ENCODE assay signal across 8 mouse cellular contexts in the genomic region with DNA sequence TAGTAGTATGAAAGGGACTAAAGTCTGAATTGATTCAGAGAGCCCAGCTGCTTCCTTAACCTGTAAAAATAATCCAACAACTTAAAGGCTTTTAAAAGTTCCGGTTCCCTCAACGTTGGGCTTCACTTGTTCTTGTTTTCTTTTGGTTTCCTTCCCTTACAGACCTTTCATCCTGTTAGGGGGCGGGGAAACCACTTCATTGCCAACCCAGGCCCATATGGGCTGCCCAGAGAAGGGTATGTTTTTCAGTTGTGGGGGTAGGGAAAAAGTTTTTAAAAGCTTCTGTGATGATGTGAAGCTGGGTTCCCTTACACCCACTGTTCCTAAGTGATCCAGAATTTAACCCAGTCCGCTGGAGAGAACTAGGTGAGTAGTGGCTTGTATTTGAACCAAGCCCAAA. TPM values are rescaled to one million over a fixed set of nuclear protein-coding genes. Genes with fewer than 3 reads are reported as not detected.
DNase-seq lines count a peak whose midpoint lies in the region; ATAC-seq lines count a peak whose summit lies in the region.

No protein-coding gene starts in this region.

- peaks cover 13% of the 10 kb centered on the region for H3K36me3 ChIP-seq in erythroblast, embryonic 14.5 days (ENCODE audit: control insufficient read depth)
- peaks cover 4% of the 10 kb centered on the region; the same call in 1 of the 2 replicates for H3K36me3 ChIP-seq in heart, embryonic 14.5 days (ENCODE audit: control insufficient read depth, insufficient read depth, low read length)
- H3K36me3 ChIP-seq in liver, embryonic 15.5 days (replicated peaks): 0 out of 2 replicates have a peak, but pooled peaks cover 4% of the 10 kb centered on the region
- no peaks in the 10 kb centered on the region; the same call in 1 of the 2 replicates for H3K36me3 ChIP-seq in splenic B cell, adult 2 months (ENCODE audit: control insufficient read depth, insufficient read depth, low read length, poor library complexity, severe bottlenecking)

- ATAC-seq in erythroblast, adult 5-6 weeks (replicated peaks; ENCODE audit: low FRiP score, poor library complexity, severe bottlenecking): no peak
- ATAC-seq in heart, embryonic 14.5 days (ENCODE audit: insufficient number of reproducible peaks, insufficient read depth, low FRiP score, low read depth): no peak
- ATAC-seq in liver, embryonic 15.5 days (ENCODE audit: insufficient read depth): no peak

- H3K27me3 ChIP-seq in erythroblast, embryonic 14.5 days (ENCODE audit: control insufficient read depth): no peaks in the 10 kb centered on the region
- no peaks in the 10 kb centered on the region for H3K27me3 ChIP-seq in heart, embryonic 14.5 days (ENCODE audit: control insufficient read depth, insufficient read depth, low read length)
- 0 out of 2 replicates have a peak, but pooled peaks cover 3% of the 10 kb centered on the region for H3K27me3 ChIP-seq in liver, embryonic 15.5 days
- no peaks in the 10 kb centered on the region; the same call in 1 of the 2 replicates for H3K27me3 ChIP-seq in splenic B cell, adult 2 months (ENCODE audit: control insufficient read depth, insufficient read depth, low read length, poor library complexity, severe bottlenecking)

- H3K4me2 ChIP-seq in heart, embryonic 14.5 days (ENCODE audit: low read length): peak overlapping the region; percentile 90
- H3K4me2 ChIP-seq in liver, embryonic 15.5 days: peak overlapping the region; percentile 100

- H3K9ac ChIP-seq in heart, embryonic 14.5 days (ENCODE audit: low read length): peak overlapping the region; percentile 98
- H3K9ac ChIP-seq in liver, embryonic 15.5 days: peak overlapping the region; percentile 89; the same call in 1 of the 2 replicates

- peak; percentile 48 for DNase-seq in NIH3T3 (ENCODE audit: low read depth)
- DNase-seq in splenic B cell, adult 2 months (ENCODE audit: low read depth, low spot score): peak; percentile 64
- DNase-seq in urinary bladder, adult 18-20 months (ENCODE audit: low spot score in 2 of 2): no peak
- no peak for DNase-seq in layer of hippocampus, postnatal 25 days (ENCODE audit: extremely low spot score in 1 of 2, low spot score in 1 of 2)

- WGBS in heart, embryonic 14.5 days: 18% methylated on average over 4 of the region's 4 CpGs
- WGBS in liver, embryonic 15.5 days (ENCODE audit: insufficient replicate concordance): 6% methylated on average over 4 of the region's 4 CpGs

- peaks cover 54% of the 10 kb centered on the region for H3K4me1 ChIP-seq in erythroblast, embryonic 14.5 days (ENCODE audit: control insufficient read depth)
- H3K4me1 ChIP-seq in heart, embryonic 14.5 days (ENCODE audit: control insufficient read depth in 2 of 2, insufficient read depth in 2 of 2, low read length in 2 of 2): peaks cover 17 to 38% of the 10 kb centered on the region in 2 experiments
- H3K4me1 ChIP-seq in liver, embryonic 15.5 days (replicated peaks): peaks cover 66% of the 10 kb centered on the region

- H3K4me3 ChIP-seq in erythroblast, embryonic 14.5 days (replicated peaks): peak overlapping the region; percentile 88
- peak overlapping the region; percentile 64 to 97 for H3K4me3 ChIP-seq in heart, embryonic 14.5 days (ENCODE audit: control insufficient read depth in 1 of 2, insufficient read depth in 1 of 2, low read depth in 1 of 2, low read length in 2 of 2)
- H3K4me3 ChIP-seq in liver, embryonic 15.5 days (replicated peaks): peak overlapping the region; percentile 82

- H3K9me3 ChIP-seq in erythroblast, embryonic 14.5 days (ENCODE audit: control insufficient read depth, low read length): no peaks in the 10 kb centered on the region
- no peaks in the 10 kb centered on the region for H3K9me3 ChIP-seq in heart, embryonic 14.5 days (ENCODE audit: control insufficient read depth, low read length)
- H3K9me3 ChIP-seq in liver, embryonic 15.5 days (replicated peaks): no peaks in the 10 kb centered on the region

- peak overlapping the region; percentile 23 to 91; a peak in 2 of 4 replicates for H3K27ac ChIP-seq in heart, embryonic 14.5 days (replicated peaks in 1 of 2; ENCODE audit: control insufficient read depth in 1 of 2, insufficient read depth in 1 of 2, low read depth in 2 of 2, low read length in 2 of 2)
- H3K27ac ChIP-seq in liver, embryonic 15.5 days (replicated peaks): peak overlapping the region; percentile 78; the same call in 1 of the 2 replicates

RNA-seq across cellular contexts. Expression of a gene that starts 1.0 kb away (rescaled TPM):
- 0.14 and 0.19 TPM in 2 replicates for polyA plus RNA-seq in erythroblast, embryonic 14.5 days (2012)
- 5.8 and 5.9 TPM in 2 replicates for total RNA-seq in erythroblast, adult 5-6 weeks (2015; ENCODE audit: low replicate concordance)
- 4.3 and 6.9 TPM in 2 replicates for total RNA-seq in erythroblast, adult 5-6 weeks (2017; ENCODE audit: low replicate concordance)
- 31.0 and 33.9 TPM in 2 replicates for polyA plus RNA-seq in heart, embryonic 14.5 days (2014; fragmentation: Nextera tagmentation; extraction: Ambion mirVana)
- 7.0 and 7.1 TPM in 2 replicates for polyA plus RNA-seq in liver, embryonic 15.5 days (2015; fragmentation: Nextera tagmentation; extraction: Ambion mirVana)
- 10 to 100 TPM; 29.1 to 34.0 TPM for total RNA-seq in layer of hippocampus, postnatal 25 days (2021)

RNA-seq across cellular contexts. Expression of a gene that starts 47.0 kb away (rescaled TPM):
- polyA plus RNA-seq in erythroblast, embryonic 14.5 days (2012): 2.3 and 2.8 TPM in 2 replicates
- 68.5 and 87.2 TPM in 2 replicates for total RNA-seq in erythroblast, adult 5-6 weeks (2015; ENCODE audit: low replicate concordance)
- total RNA-seq in erythroblast, adult 5-6 weeks (2017; ENCODE audit: low replicate concordance): 49.2 and 74.0 TPM in 2 replicates
- polyA plus RNA-seq in heart, embryonic 14.5 days (2014; fragmentation: Nextera tagmentation; extraction: Ambion mirVana): 193 and 198 TPM in 2 replicates
- polyA plus RNA-seq in liver, embryonic 15.5 days (2015; fragmentation: Nextera tagmentation; extraction: Ambion mirVana): 80.4 and 96.4 TPM in 2 replicates
- total RNA-seq in layer of hippocampus, postnatal 25 days (2021): 100 to 1,000 TPM; 170 to 171 TPM

Comparison
In these comparisons a context has a peak if more than half of its experiments do, and no peak if none do; other contexts are left out.
1. DNase-seq: peak in NIH3T3 (single experiment) and splenic B cell, adult 2 months (single experiment); none in urinary bladder, adult 18-20 months (0 of 2) and layer of hippocampus, postnatal 25 days (0 of 2).
2. RNA of a gene that starts 47.0 kb away (polyA plus RNA-seq): 193 to 198 TPM in heart, embryonic 14.5 days and 80.4 to 96.4 TPM in liver, embryonic 15.5 days; 2.3 to 2.8 TPM in erythroblast, embryonic 14.5 days; every median in the first group is over 10 times any median in the second.
3. Peak in every context shown above with its lines, with median percentiles within 50 percentile points of each other: H3K4me3 ChIP-seq.